Mouse (Mus musculus): ENCODE data around the gene Eaf1.

Eaf1 gene

GRCm38 (mm10) chr14:31510322-31510721 is 16.1 kb downstream of the Eaf1 start:
- no peak for DNase-seq

GRCm38 (mm10) chr14:31515895-31516294 is 21.7 kb downstream of the Eaf1 start:
- no peak for DNase-seq

GRCm38 (mm10) chr14:31519165-31519564 is 25.0 kb downstream of the Eaf1 start:
- peak; percentile 37 for DNase-seq

- DNase-seq = no peak
These were observed 27.1 kb downstream of the Eaf1 start for GRCm38 (mm10) chr14:31521318-31521717.

- DNase-seq = no peak
These were observed 31.0 kb downstream of the Eaf1 start for GRCm38 (mm10) chr14:31525040-31525810.

- peak; percentile 32 for DNase-seq
These were observed 36.6 kb downstream of the Eaf1 start for GRCm38 (mm10) chr14:31530847-31531246.

GRCm38 (mm10) chr14:31531506-31532148 is 37.4 kb downstream of the Eaf1 start:
- DNase-seq = peak; percentile 17

- DNase-seq = peak; percentile 24
These were observed 38.5 kb downstream of the Eaf1 start for GRCm38 (mm10) chr14:31532656-31533055.

- DNase-seq = no peak
These were observed 43.1 kb downstream of the Eaf1 start for GRCm38 (mm10) chr14:31537298-31537697.

GRCm38 (mm10) chr14:31543885-31544442 is 49.8 kb downstream of the Eaf1 start:
- no peak for DNase-seq

- no peak for DNase-seq
These were observed 60.8 kb downstream of the Eaf1 start for GRCm38 (mm10) chr14:31555021-31555420.

- no peak for DNase-seq
These were observed 61.8 kb downstream of the Eaf1 start for GRCm38 (mm10) chr14:31555963-31556434.

GRCm38 (mm10) chr14:31556526-31557260 is 62.5 kb downstream of the Eaf1 start:
- no peak for DNase-seq

GRCm38 (mm10) chr14:31557273-31557672 is 63.1 kb downstream of the Eaf1 start:
- DNase-seq = no peak

GRCm38 (mm10) chr14:31557784-31558183 is 63.6 kb downstream of the Eaf1 start:
- no peak for DNase-seq

- no peak for DNase-seq
These were observed 65.0 kb downstream of the Eaf1 start for GRCm38 (mm10) chr14:31559216-31559615.
